Mouse (Mus musculus) bone marrow macrophage, adult 2 months (primary cell): ENCODE data around the gene Slc4a1.

Experiments
- CTCF ChIP-seq: IDR thresholded peaks from 2 replicates; pipeline ENCODE4 v1.5.1; 2012; ENCODE audit warnings: low read depth, mild to moderate bottlenecking, low read length, moderate library complexity
- POLR2A ChIP-seq: IDR thresholded peaks from 2 replicates; pipeline ENCODE4 v1.6.1; 2012; ENCODE audit warnings: mild to moderate bottlenecking, low read depth, low read length, borderline replicate concordance

DNA sequence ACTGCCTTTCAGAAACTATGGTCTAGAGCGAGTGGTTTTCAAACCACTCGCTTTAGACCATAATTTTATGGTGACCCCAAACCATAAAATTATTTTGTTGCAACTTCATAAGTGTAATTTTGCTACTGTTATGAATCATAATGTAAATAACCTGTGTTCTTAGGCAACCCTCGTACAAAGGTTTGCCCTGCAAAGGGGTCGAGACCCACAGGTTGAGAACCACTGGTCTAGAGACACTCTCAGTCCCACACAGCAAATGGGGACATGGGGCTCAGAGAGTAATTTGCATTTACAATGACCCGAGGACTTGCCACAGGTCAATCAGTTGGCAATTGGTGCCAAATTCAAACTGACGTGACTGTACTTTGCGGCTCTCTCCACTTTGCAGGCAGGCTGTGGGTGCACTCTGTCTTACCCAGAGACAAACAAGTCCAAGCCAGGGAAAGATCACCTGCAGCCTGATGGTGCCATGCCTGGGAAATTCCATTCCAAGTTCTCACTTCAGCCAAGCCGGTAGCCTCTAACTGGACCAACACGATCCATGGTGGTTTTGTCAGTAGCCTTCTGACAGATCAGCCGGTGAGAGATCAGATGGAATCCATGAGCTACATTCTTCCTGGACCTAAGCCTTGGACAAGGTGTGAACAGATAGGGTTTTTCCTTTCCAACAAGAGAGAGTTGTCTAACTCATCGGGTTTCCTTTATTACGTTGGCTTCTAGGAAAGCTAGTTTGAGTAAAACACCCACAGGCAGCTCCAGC, 6.1 kb upstream of the Slc4a1 start:
- no peak for TF ChIP-seq CTCF
- no peak for TF ChIP-seq POLR2A
